Mouse (Mus musculus) left cerebral cortex, postnatal 4 days (tissue): ENCODE results near the gene Cdkn2aip. TPM values are rescaled to one million over a fixed set of nuclear protein-coding genes. Genes with fewer than 3 reads are reported as not detected.

Experiments
- DNase-seq: peaks from one replicate; pipeline ENCODE4 v3.0.0-alpha.2; 2022
- intact Hi-C: fragments of 180-260 bp; cut with DNase I; formaldehyde crosslinking; loops from one replicate; pipeline ENCODE4 v1.15.1; 2025
- total RNA-seq, 2 experiments: library from RNA; stranded (reverse); gene quantifications; 2 replicates each; pipeline ENCODE4 v1.2.3; 2021

Cdkn2aip gene
- total RNA-seq, 2 experiments from 2014 or later = 15.7 to 19.8 TPM

- intact Hi-C loops = no loop called here
- no peak for DNase-seq
Measured at GRCm38 (mm10) chr8:47662716-47663115, 51.0 kb downstream of the Cdkn2aip start.

GRCm38 (mm10) chr8:47660394-47660793 is 53.3 kb downstream of the Cdkn2aip start:
- intact Hi-C loops = no loop called here
- DNase-seq = no peak

GRCm38 (mm10) chr8:47659463-47659862 is 54.3 kb downstream of the Cdkn2aip start:
- DNase-seq = no peak
- intact Hi-C loops = no loop called here

Other genes starting within 250 kb of the Cdkn2aip start
- 10 to 100 TPM; 49.7 to 51.0 TPM for gene Trappc11, start 180.5 kb downstream of the Cdkn2aip start, total RNA-seq
- 10 to 100 TPM; 26.8 to 29.5 TPM for gene Rwdd4a, start 180.3 kb downstream of the Cdkn2aip start, total RNA-seq
- gene Ing2, start 38.4 kb downstream of the Cdkn2aip start, total RNA-seq = 10 to 100 TPM; 25.3 to 26.1 TPM
- gene Cldn24, start 108.2 kb upstream of the Cdkn2aip start, total RNA-seq = not detected
- not detected for gene Cldn22, start 110.5 kb upstream of the Cdkn2aip start, total RNA-seq